Comparison of ENCODE assay signal across 9 mouse cellular contexts in the genomic region with DNA sequence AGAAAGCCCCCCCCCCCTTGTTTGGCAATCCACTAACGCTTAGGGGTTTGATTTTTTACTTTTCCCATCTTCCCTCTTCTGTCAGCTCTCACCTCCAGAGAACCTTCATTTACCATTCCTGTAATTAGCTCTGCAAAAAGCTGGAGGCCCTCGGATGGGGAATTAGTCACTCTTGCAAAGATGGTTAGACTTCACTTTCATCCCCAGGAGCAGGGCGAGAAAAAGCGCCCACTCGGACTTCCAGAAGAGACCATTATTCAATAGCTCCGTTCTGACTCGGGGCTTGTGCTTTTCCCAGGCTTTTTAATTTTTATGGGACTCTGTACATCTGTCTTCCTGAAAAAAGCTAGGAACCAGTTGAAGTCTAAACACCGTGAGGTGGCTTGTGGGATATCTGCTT.
DNase-seq lines count a peak whose midpoint lies in the region; ATAC-seq and TF ChIP-seq lines count a peak whose summit lies in the region.
"Had no signal": no experiment of that assay in that cellular context is flagged by ENCODE, and none has a peak within 500 bp of the region (broad histone marks: within the 10 kb centered on the region; RNA-seq: fewer than 3 reads in every experiment).

No protein-coding gene starts in this region.

- H3K36me3 ChIP-seq in kidney, adult 2 months (ENCODE audit: control insufficient read depth, insufficient read depth, low read length), result no peaks in the 10 kb centered on the region
- no peaks in the 10 kb centered on the region for H3K36me3 ChIP-seq in forebrain, embryonic 14.5 days (ENCODE audit: control insufficient read depth, insufficient read depth, low read length)
- H3K36me3 ChIP-seq in midbrain, embryonic 10.5 days, result no peaks in the 10 kb centered on the region

- 62% methylated on average over 8 of the region's 8 CpGs for WGBS in kidney, adult 2 months
- 45% methylated on average over 8 of the region's 8 CpGs for WGBS in forebrain, embryonic 14.5 days
- WGBS in midbrain, embryonic 10.5 days, result 68% methylated on average over 8 of the region's 8 CpGs

- peak overlapping the region; percentile 20 for H3K27ac ChIP-seq in kidney, adult 2 months (ENCODE audit: insufficient read depth, low read depth, low read length)
- H3K27ac ChIP-seq in forebrain, embryonic 14.5 days (ENCODE audit: low read depth, low read length), result peak overlapping the region; percentile 33; the same call in 1 of the 2 replicates
- 0 out of 2 replicates have a peak overlapping the region, but pooled peaks have one; percentile 30 for H3K27ac ChIP-seq in midbrain, embryonic 10.5 days (replicated peaks)

- no peaks in the 10 kb centered on the region for H3K9me3 ChIP-seq in forebrain, embryonic 14.5 days (replicated peaks; ENCODE audit: control insufficient read depth, low read length)
- no peaks in the 10 kb centered on the region for H3K9me3 ChIP-seq in midbrain, embryonic 10.5 days (replicated peaks)

- H3K4me1 ChIP-seq in kidney, adult 2 months (ENCODE audit: control insufficient read depth, insufficient read depth, low read length), result peaks cover 12% of the 10 kb centered on the region
- H3K4me1 ChIP-seq in forebrain, embryonic 14.5 days (ENCODE audit: control insufficient read depth, insufficient read depth, low read length), result peaks cover 15% of the 10 kb centered on the region
- H3K4me1 ChIP-seq in midbrain, embryonic 10.5 days, result peaks cover 12% of the 10 kb centered on the region

- no peak for DNase-seq in kidney, adult 2 months
- DNase-seq in kidney, adult 18-20 months, result no peak
- DNase-seq in cerebellum, adult 9-10 months, result peak; percentile 60
- no peak for DNase-seq in forebrain, embryonic 14.5 days (ENCODE audit: low spot score)
- DNase-seq in midbrain, embryonic 10.5 days (ENCODE audit: low spot score), result no peak
- DNase-seq in embryo, embryonic 9.5 days (ENCODE audit: extremely low spot score), result no peak
- no peak for DNase-seq in urinary bladder, adult 18-20 months (ENCODE audit: low spot score in 2 of 2)

- ATAC-seq in forebrain, embryonic 14.5 days, result no peak
- no peak for ATAC-seq in monocyte, adult 5-6 weeks (replicated peaks; ENCODE audit: insufficient number of reproducible peaks, low FRiP score, low TSS enrichment, poor library complexity, severe bottlenecking)

- TF ChIP-seq POLR2A in kidney, adult 2 months (IDR thresholded peaks at IDR 0.05; ENCODE audit: low read depth, low read length), result no peak

- H3K4me3 ChIP-seq in kidney, adult 2 months (ENCODE audit: insufficient read depth, low read depth, low read length), result no peak overlapping the region
- H3K4me3 ChIP-seq in forebrain, embryonic 14.5 days (ENCODE audit: low read depth, low read length), result no peak overlapping the region
- no peak overlapping the region for H3K4me3 ChIP-seq in midbrain, embryonic 10.5 days
- H3K4me3 ChIP-seq: erythroblast, embryonic 14.5 days had no signal

- no peak overlapping the region for H3K9ac ChIP-seq in forebrain, embryonic 14.5 days (ENCODE audit: low read length)

- no peak overlapping the region for H3K4me2 ChIP-seq in forebrain, embryonic 14.5 days (ENCODE audit: low read length)

- no peaks in the 10 kb centered on the region for H3K27me3 ChIP-seq in kidney, adult 2 months (replicated peaks; ENCODE audit: control insufficient read depth, insufficient read depth, low read length)
- no peaks in the 10 kb centered on the region for H3K27me3 ChIP-seq in forebrain, embryonic 14.5 days (replicated peaks; ENCODE audit: control insufficient read depth, insufficient read depth, low read length)
- no peaks in the 10 kb centered on the region for H3K27me3 ChIP-seq in midbrain, embryonic 10.5 days (ENCODE audit: low read depth, poor library complexity, severe bottlenecking)

- TF ChIP-seq CTCF in kidney, adult 2 months (conservative IDR thresholded peaks at IDR 0.05; ENCODE audit: insufficient read depth, insufficient read length, low read depth, low read length), result no peak
